Mouse (Mus musculus) erythroblast, embryonic 14.5 days (primary cell): ENCODE measurements at regions not wholly inside any gene's neighbourhood (a gene's known extent, or its start where the extent isn't known, plus 50 kb on each side); places are given as distances from the start of the nearest gene placed in this dataset.

Source experiments
- GATA1 ChIP-seq: IDR thresholded peaks from 2 replicates; pipeline ENCODE4 v1.6.1; 2012; ENCODE audit warnings: low read length, inconsistent platforms, mixed read lengths
- TAL1 ChIP-seq: IDR thresholded peaks from 3 replicates; pipeline ENCODE4 v1.6.1; 2012; ENCODE audit warnings: low read length, inconsistent platforms, mixed read lengths

DNA sequence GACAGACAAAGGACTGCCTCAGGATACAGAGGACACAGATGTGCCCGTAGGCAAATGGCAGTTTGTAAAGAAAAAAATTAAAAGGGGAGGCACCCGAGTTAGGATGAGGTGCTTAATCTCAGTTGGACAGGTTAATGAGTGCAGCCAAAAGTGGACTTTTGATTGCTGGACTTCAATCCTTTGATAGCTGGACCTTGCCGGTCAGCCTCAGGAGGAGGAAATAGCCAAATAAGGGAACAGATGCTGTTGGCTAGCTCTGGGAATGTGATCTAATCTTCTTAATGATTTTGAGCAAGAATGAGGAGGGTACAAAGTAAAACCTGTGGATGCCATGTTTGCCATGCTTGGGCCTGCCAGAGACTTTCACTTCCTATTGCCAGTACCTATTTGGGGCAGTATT lies 103.5 kb upstream of the Ado start:
- TF ChIP-seq TAL1 (no peak), GATA1 (no peak)
